Mouse (Mus musculus) spleen, adult 2 months (tissue): ENCODE data around the gene Eif4e3. TPM values are rescaled to one million over a fixed set of nuclear protein-coding genes. Genes with fewer than 3 reads are reported as not detected.
A peak's percentile ranks its signal among the peaks of the same experiment; 100 is the strongest.

Experiments used
- DNase-seq, 2 experiments: peaks; one replicate each; pipeline versions ENCODE4 v3.0.0 to v3.0.0-alpha.2; 2012 to 2021; ENCODE audit warnings: low spot score in 2 of 2, low read depth in 1 of 2
- H3K27ac ChIP-seq: fragments of 200-500 bp; 2 replicates; pipeline ENCODE4 v1.5.1; 2012; ENCODE audit warnings: low read length, inconsistent platforms; ENCODE audit not compliant: insufficient read depth
- H3K27me3 ChIP-seq: fragments of 200-500 bp; 2 replicates; pipeline ENCODE4 v1.6.1; 2012; ENCODE audit warnings: mild to moderate bottlenecking, moderate library complexity, low read length, inconsistent platforms; ENCODE audit not compliant: control insufficient read depth, insufficient read depth
- H3K36me3 ChIP-seq: fragments of 200-500 bp; 2 replicates; pipeline ENCODE4 v1.6.1; 2012; ENCODE audit warnings: mild to moderate bottlenecking, low read length, inconsistent platforms; ENCODE audit not compliant: control insufficient read depth, insufficient read depth
- H3K4me1 ChIP-seq: fragments of 200-500 bp; 2 replicates; pipeline ENCODE4 v1.6.1; 2011; ENCODE audit warnings: inconsistent platforms; ENCODE audit not compliant: control insufficient read depth, insufficient read depth, insufficient read length
- H3K4me3 ChIP-seq: fragments of 200-500 bp; 2 replicates; pipeline ENCODE4 v1.5.1; 2011; ENCODE audit warnings: mild to moderate bottlenecking, inconsistent platforms; ENCODE audit not compliant: insufficient read depth, insufficient read length; ENCODE audit errors: extremely low read depth
- CTCF ChIP-seq: fragments of 200-500 bp; IDR thresholded peaks from 2 replicates; pipeline ENCODE4 v1.5.1; 2011; ENCODE audit warnings: mild to moderate bottlenecking, inconsistent platforms; ENCODE audit not compliant: insufficient read depth, insufficient read length, insufficient replicate concordance; ENCODE audit errors: extremely low read depth
- POLR2A ChIP-seq: fragments of 200-500 bp; IDR thresholded peaks from 2 replicates; pipeline ENCODE4 v1.6.1; 2011; ENCODE audit warnings: low read depth, low read length, inconsistent platforms
- WGBS: fragments of 180-500 bp; shearing (Covaris S2); methylation state at CpG from one replicate; pipeline ENCODE4 v1.1.7; 2018; 5-methylcytosine and 5-hydroxymethylcytosine counted together
- polyA plus RNA-seq: library from polyadenylated mRNA; depleted of rRNA; stranded (reverse); fragments of >200 nt; gene quantifications from 2 replicates; pipeline ENCODE4 v1.2.3, GENCODE M21; 2012

The Eif4e3 gene
- polyA plus RNA-seq, 1 experiment = 3.9 TPM

GRCm38 (mm10) chr6:99654343-99654742 is 12.2 kb downstream of the Eif4e3 start:
- no peaks in the 10 kb centered on the region for H3K27me3 ChIP-seq
- 64% methylated on average over 5 of the region's 5 CpGs for WGBS
- H3K36me3 ChIP-seq = no peaks in the 10 kb centered on the region
- TF ChIP-seq CTCF (no peak), POLR2A (no peak)
- H3K4me1 ChIP-seq = peaks cover 8% of the 10 kb centered on the region
- DNase-seq = no peak
- no peak overlapping the region for H3K4me3 ChIP-seq
- no peak overlapping the region for H3K27ac ChIP-seq

- Histone ChIP-seq H3K27me3 (no peaks in the 10 kb centered on the region), H3K27ac (no peak overlapping the region), H3K4me3 (no peak overlapping the region), H3K36me3 (no peaks in the 10 kb centered on the region), H3K4me1 (peaks cover 8% of the 10 kb centered on the region)
- DNase-seq = no peak
- TF ChIP-seq POLR2A (no peak), CTCF (no peak)
- 83% methylated on average over 2 of the region's 2 CpGs for WGBS
Measured at GRCm38 (mm10) chr6:99652341-99652740, 14.2 kb downstream of the Eif4e3 start.

DNA sequence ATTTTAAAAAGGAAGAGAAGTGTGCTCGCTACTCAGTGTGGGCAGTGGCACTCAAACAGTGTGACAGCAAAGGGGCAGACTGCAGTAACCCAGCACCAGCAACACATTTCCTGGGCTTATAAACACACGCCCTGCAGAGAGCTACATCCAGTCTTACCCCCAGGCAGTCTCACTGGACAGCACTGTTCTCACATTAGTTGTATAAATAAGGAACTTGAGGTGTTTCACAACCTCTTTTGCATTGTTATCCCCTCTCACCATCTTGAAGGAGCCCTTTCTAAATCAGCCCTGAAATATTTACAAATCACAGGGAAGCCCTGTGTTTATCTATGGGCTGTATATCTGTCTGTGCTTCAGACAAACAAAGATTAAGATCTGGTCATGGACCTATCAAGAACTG is 17.3 kb downstream of the Eif4e3 start:
- WGBS = 52% methylated on average over 2 of the region's 2 CpGs
- no peak overlapping the region for H3K27ac ChIP-seq
- no peak for DNase-seq
- H3K27me3 ChIP-seq = no peaks in the 10 kb centered on the region
- H3K4me3 ChIP-seq = no peak overlapping the region
- TF ChIP-seq POLR2A (no peak), CTCF (no peak)
- no peaks in the 10 kb centered on the region for H3K36me3 ChIP-seq
- H3K4me1 ChIP-seq = peaks cover 3% of the 10 kb centered on the region; the same call in 1 of the 2 replicates

GRCm38 (mm10) chr6:99646344-99646743 is 20.2 kb downstream of the Eif4e3 start:
- peaks cover 3% of the 10 kb centered on the region; the same call in 1 of the 2 replicates for H3K4me1 ChIP-seq
- no peaks in the 10 kb centered on the region for H3K27me3 ChIP-seq
- no peak for TF ChIP-seq CTCF
- TF ChIP-seq POLR2A = no peak
- peak overlapping the region; percentile 26 for H3K27ac ChIP-seq
- no peaks in the 10 kb centered on the region for H3K36me3 ChIP-seq
- no peak for DNase-seq
- no peak overlapping the region for H3K4me3 ChIP-seq
- WGBS = 77% methylated on average over 10 of the region's 10 CpGs

DNA sequence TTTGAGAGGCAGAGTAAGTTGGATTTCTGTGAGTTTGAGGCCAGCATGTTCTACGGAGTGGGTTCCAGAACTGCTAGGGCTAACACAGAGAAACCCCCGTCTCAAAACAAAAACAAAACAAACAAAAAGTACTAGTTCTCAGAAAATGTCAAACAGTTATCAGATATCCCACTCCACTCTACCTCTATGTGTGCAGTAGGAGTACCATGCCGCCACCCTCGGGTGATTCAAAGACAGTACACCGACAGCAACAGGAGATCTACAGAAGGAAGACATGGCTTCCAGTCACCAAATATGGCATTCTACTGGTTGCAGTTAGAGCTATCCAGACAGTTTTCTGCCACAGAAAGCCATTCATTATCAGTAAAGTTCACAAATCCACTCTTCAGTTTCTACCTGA is 21.7 kb downstream of the Eif4e3 start:
- DNase-seq = no peak
- 82% methylated on average over 5 of the region's 5 CpGs for WGBS
- Histone ChIP-seq H3K4me1 (peaks cover 3% of the 10 kb centered on the region; the same call in 1 of the 2 replicates), H3K4me3 (no peak overlapping the region), H3K27me3 (no peaks in the 10 kb centered on the region), H3K36me3 (no peaks in the 10 kb centered on the region), H3K27ac (no peak overlapping the region)
- TF ChIP-seq CTCF (no peak), POLR2A (no peak)

DNA sequence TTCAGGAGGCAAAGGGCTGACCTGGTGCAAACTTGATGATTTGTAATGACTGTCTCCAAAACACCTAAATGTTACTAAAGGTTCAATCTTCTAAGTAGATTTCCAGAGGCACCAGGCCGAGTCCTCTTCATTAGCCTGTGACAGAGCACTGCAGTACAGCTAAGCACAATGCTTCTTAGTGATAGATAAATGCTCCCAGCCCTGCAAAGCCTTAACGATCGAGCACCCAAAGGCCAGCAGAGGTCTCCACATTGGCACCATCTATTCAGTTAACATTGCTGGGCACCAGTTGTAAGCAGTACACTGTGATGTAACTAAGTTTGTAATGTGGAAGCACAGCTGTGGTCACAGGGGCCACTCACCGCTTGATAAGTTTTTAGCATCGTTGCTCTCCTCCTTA is 22.2 kb downstream of the Eif4e3 start:
- WGBS = 82% methylated on average over 5 of the region's 5 CpGs
- no peaks in the 10 kb centered on the region for H3K4me1 ChIP-seq
- DNase-seq = no peak
- H3K4me3 ChIP-seq = no peak overlapping the region
- no peak overlapping the region for H3K27ac ChIP-seq
- TF ChIP-seq CTCF (no peak), POLR2A (no peak)
- H3K36me3 ChIP-seq = no peaks in the 10 kb centered on the region
- no peaks in the 10 kb centered on the region for H3K27me3 ChIP-seq

- Histone ChIP-seq H3K27me3 (no peaks in the 10 kb centered on the region), H3K27ac (no peak overlapping the region), H3K4me3 (no peak overlapping the region), H3K36me3 (no peaks in the 10 kb centered on the region), H3K4me1 (no peaks in the 10 kb centered on the region)
- no peak for TF ChIP-seq CTCF
- TF ChIP-seq POLR2A = no peak
- WGBS = 67% methylated on average over 10 of the region's 10 CpGs
- no peak for DNase-seq
Measured at GRCm38 (mm10) chr6:99643439-99644199, 23.0 kb downstream of the Eif4e3 start.
